Mouse (Mus musculus) lung, embryonic 16.5 days (tissue): ENCODE measurements around the gene Olfr1506. TPM values are rescaled to one million over a fixed set of nuclear protein-coding genes. Genes with fewer than 3 reads are reported as not detected.
"Not testable (repeated sequence)": the region's sequence is repeated elsewhere in the genome, so short reads cannot be mapped to it uniquely, and the experiment has no call there.

Source experiments
- ATAC-seq: fragments of 200-750 bp; cut with Nextera tagmentation; 2 replicates; pipeline ENCODE4 v1.8.0; 2017; ENCODE audit warnings: low read depth, mild to moderate bottlenecking, moderate library complexity
- H3K27ac ChIP-seq: fragments of 300-500 bp; sonication (generic); 2 replicates; pipeline ENCODE4 v1.5.1; 2014; ENCODE audit warnings: mild to moderate bottlenecking, control low read depth, low read length
- H3K27me3 ChIP-seq: fragments of 300-500 bp; sonication (generic); 2 replicates; pipeline ENCODE4 v1.6.1; 2014; ENCODE audit warnings: low read depth, low read length, mixed read lengths; ENCODE audit not compliant: control insufficient read depth, insufficient read depth
- H3K36me3 ChIP-seq: fragments of 300-500 bp; sonication (generic); 2 replicates; pipeline ENCODE4 v1.6.1; 2014; ENCODE audit warnings: low read length; ENCODE audit not compliant: control insufficient read depth, insufficient read depth
- H3K4me1 ChIP-seq: fragments of 300-500 bp; sonication (generic); replicated peaks from 2 replicates; pipeline ENCODE4 v1.6.1; 2014; ENCODE audit warnings: low read length, mixed read lengths; ENCODE audit not compliant: control insufficient read depth, insufficient read depth
- H3K4me2 ChIP-seq: fragments of 300-500 bp; sonication (generic); 2 replicates; pipeline ENCODE4 v1.6.1; 2014; ENCODE audit warnings: low read depth, low read length, control low read depth
- H3K4me3 ChIP-seq: fragments of 300-500 bp; sonication (generic); 2 replicates; pipeline ENCODE4 v1.5.1; 2014; ENCODE audit warnings: mild to moderate bottlenecking, low read length, control low read depth
- H3K9ac ChIP-seq: fragments of 300-500 bp; sonication (generic); 2 replicates; pipeline ENCODE4 v1.6.1; 2014; ENCODE audit warnings: low read length, control low read depth
- H3K9me3 ChIP-seq: fragments of 300-500 bp; sonication (generic); 2 replicates; pipeline ENCODE4 v1.6.1; 2016; ENCODE audit warnings: low read length; ENCODE audit not compliant: control insufficient read depth
- WGBS: fragments of 180-500 bp; shearing (Covaris S2); extraction: QIAGEN DNeasy Blood & Tissue Kit; methylation state at CpG from one replicate; pipeline ENCODE4 v1.1.7; 2014; 5-methylcytosine and 5-hydroxymethylcytosine counted together
- polyA plus RNA-seq: library from polyadenylated mRNA; unstranded; fragments of >200 nt; fragmentation: Nextera tagmentation; extraction: Ambion mirVana; gene quantifications from 2 replicates; pipeline ENCODE4 v1.2.1, GENCODE M21; 2015

Olfr1506 gene
- not detected in 2 replicates for polyA plus RNA-seq

- WGBS: no CpG with 5 or more reads among the region's 6 CpGs
- not testable (repeated sequence) for H3K9me3 ChIP-seq, H3K4me3 ChIP-seq, H3K4me2 ChIP-seq, ATAC-seq, H3K4me1 ChIP-seq, H3K9ac ChIP-seq, H3K36me3 ChIP-seq, H3K27ac ChIP-seq, H3K27me3 ChIP-seq
Measured at GRCm38 (mm10) chr2:90224393-90224792, at the start of gene Olfr1506. Olfr1506 (minus strand) TSS chr2:90224493.

GRCm38 (mm10) chr2:90270932-90271331 lies 46.6 kb upstream of the Olfr1506 start, which contains the start of gene Olfr1271:
Olfr1271 (minus strand) TSS chr2:90271032.
- Histone ChIP-seq H3K27ac (no peak within 1 kb of the TSS), H3K36me3 (no peaks in the 10 kb centered on the region), H3K4me3 (no peak within 1 kb of the TSS), H3K9ac (no peak within 1 kb of the TSS), H3K4me1 (no peaks in the 10 kb centered on the region), H3K4me2 (no peak within 1 kb of the TSS), H3K27me3 (no peaks in the 10 kb centered on the region), H3K9me3 (no peaks in the 10 kb centered on the region)
- no peak for ATAC-seq
- WGBS: 79% methylated on average over 2 of the region's 2 CpGs

- Histone ChIP-seq H3K9ac (no peak within 1 kb of the TSS), H3K9me3 (no peaks in the 10 kb centered on the region), H3K4me3 (no peak within 1 kb of the TSS), H3K27me3 (no peaks in the 10 kb centered on the region), H3K4me2 (no peak within 1 kb of the TSS), H3K27ac (no peak within 1 kb of the TSS), H3K4me1 (no peaks in the 10 kb centered on the region), H3K36me3 (no peaks in the 10 kb centered on the region)
- WGBS: 90% methylated on average over 4 of the region's 4 CpGs
- no peak for ATAC-seq
Measured at GRCm38 (mm10) chr2:90257492-90257891, 33.2 kb upstream of the Olfr1506 start, which contains the start of gene Olfr142. Olfr142 (minus strand) TSS chr2:90257592.

GRCm38 (mm10) chr2:90199606-90200005 lies 24.7 kb downstream of the Olfr1506 start:
- not testable (repeated sequence) for H3K4me2 ChIP-seq, H3K36me3 ChIP-seq, H3K4me1 ChIP-seq, H3K9ac ChIP-seq, H3K27me3 ChIP-seq, H3K9me3 ChIP-seq, H3K4me3 ChIP-seq, ATAC-seq, H3K27ac ChIP-seq
- no CpG with 5 or more reads among the region's 4 CpGs for WGBS

GRCm38 (mm10) chr2:90195285-90195684 lies 29.0 kb downstream of the Olfr1506 start:
- not testable (repeated sequence) for H3K9ac ChIP-seq, H3K27me3 ChIP-seq, H3K4me1 ChIP-seq, H3K36me3 ChIP-seq, H3K27ac ChIP-seq, H3K9me3 ChIP-seq, H3K4me3 ChIP-seq, ATAC-seq, H3K4me2 ChIP-seq
- no CpG with 5 or more reads among the region's 6 CpGs for WGBS

GRCm38 (mm10) chr2:90194750-90195149 lies 29.5 kb downstream of the Olfr1506 start:
- not testable (repeated sequence) for H3K9ac ChIP-seq, ATAC-seq, H3K4me2 ChIP-seq, H3K27ac ChIP-seq, H3K27me3 ChIP-seq, H3K4me1 ChIP-seq, H3K36me3 ChIP-seq, H3K9me3 ChIP-seq, H3K4me3 ChIP-seq
- no CpG with 5 or more reads among the region's 3 CpGs for WGBS

GRCm38 (mm10) chr2:90187082-90187481 lies 37.2 kb downstream of the Olfr1506 start:
- H3K9ac ChIP-seq, H3K9me3 ChIP-seq, H3K36me3 ChIP-seq, H3K4me1 ChIP-seq, H3K4me3 ChIP-seq, ATAC-seq, H3K27me3 ChIP-seq, H3K4me2 ChIP-seq, H3K27ac ChIP-seq: not testable (repeated sequence)
- WGBS: no CpG with 5 or more reads among the region's 5 CpGs

- not testable (repeated sequence) for H3K4me1 ChIP-seq, H3K9ac ChIP-seq, H3K27me3 ChIP-seq, H3K9me3 ChIP-seq, H3K36me3 ChIP-seq, H3K4me3 ChIP-seq, H3K4me2 ChIP-seq, H3K27ac ChIP-seq, ATAC-seq
- whole genome bisulfite sequencing: no CpG with 5 or more reads among the region's 4 CpGs
Measured at GRCm38 (mm10) chr2:90186082-90186481, 38.2 kb downstream of the Olfr1506 start.
